Mouse (Mus musculus): Measurements from ENCODE around the gene Gzmm. TPM values are rescaled to one million over a fixed set of nuclear protein-coding genes. Genes with fewer than 3 reads are reported as not detected.
A peak's percentile ranks its signal among the peaks of the same experiment; 100 is the strongest.

The Gzmm gene
- total RNA-seq, 1 experiment = 2.5 TPM

GRCm38 (mm10) chr10:79668771-79669575, 19.8 kb upstream of the Gzmm start, which contains the start of gene Tpgs1:
TSS of gene Tpgs1 (plus strand) at chr10:79669369.
- in situ Hi-C loops (cut with MboI; ENCODE audit: low sequenced_read_pairs in 2 of 2, unreplicated experiment in 2 of 2) = no loop called here
- TF ChIP-seq ZC3H11A (IDR thresholded peaks at IDR 0.05; ENCODE audit: borderline replicate concordance, low read depth, low read length) (peak; percentile 29; the same call in 1 of the 2 replicates), CHD2 (IDR thresholded peaks at IDR 0.05; ENCODE audit: low read depth, low read length) (no peak), HCFC1 (IDR thresholded peaks at IDR 0.05; ENCODE audit: borderline replicate concordance, insufficient read depth, low read length) (peak; percentile 90)
- peaks cover 5 to 25% of the 10 kb centered on the region in 2 experiments; a peak in 3 of 4 replicates for H3K4me1 ChIP-seq (ENCODE audit: control insufficient read depth in 2 of 2, insufficient read depth in 2 of 2, low read length in 2 of 2, poor library complexity in 1 of 2)

GRCm38 (mm10) chr10:79669576-79670057, 19.2 kb upstream of the Gzmm start:
- Histone ChIP-seq H3K27ac (ENCODE audit: insufficient read depth, low read depth, low read length, poor library complexity, severe bottlenecking) (peak overlapping the region; percentile 84), H3K9ac (ENCODE audit: insufficient read depth, low read depth, low read length, poor library complexity, severe bottlenecking) (peak overlapping the region; percentile 90), H3K36me3 (ENCODE audit: control insufficient read depth, insufficient read depth, low read length, poor library complexity, severe bottlenecking) (no peaks in the 10 kb centered on the region), H3K4me3 (ENCODE audit: insufficient read depth in 1 of 2, low read depth in 1 of 2, low read length in 2 of 2, poor library complexity in 1 of 2, severe bottlenecking in 1 of 2) (peak overlapping the region; percentile 79 to 82), H3K9me3 (ENCODE audit: control insufficient read depth, insufficient read depth, low read depth, low read length) (no peaks in the 10 kb centered on the region), H3K4me1 (ENCODE audit: control insufficient read depth in 2 of 2, insufficient read depth in 2 of 2, low read length in 2 of 2, poor library complexity in 1 of 2) (peaks cover 3 to 22% of the 10 kb centered on the region in 2 experiments; a peak in 3 of 4 replicates)
- DNase-seq (ENCODE audit: low read depth, low spot score) = peak; percentile 77
- TF ChIP-seq ZNF384 (IDR thresholded peaks at IDR 0.05; ENCODE audit: low read depth, low read length) (no peak), HCFC1 (IDR thresholded peaks at IDR 0.05; ENCODE audit: borderline replicate concordance, insufficient read depth, low read length) (peak; percentile 88)
- in situ Hi-C loops (cut with MboI; ENCODE audit: low sequenced_read_pairs in 2 of 2, unreplicated experiment in 2 of 2) = no loop called here

More at GRCm38 (mm10) chr10:79668771-79669575, 19.8 kb upstream of the Gzmm start, which contains the start of gene Tpgs1:
- Histone ChIP-seq H3K36me3 (ENCODE audit: control insufficient read depth, insufficient read depth, low read length, poor library complexity, severe bottlenecking) (no peaks in the 10 kb centered on the region), H3K9me3 (ENCODE audit: control insufficient read depth, insufficient read depth, low read depth, low read length) (no peaks in the 10 kb centered on the region), H3K27ac (ENCODE audit: insufficient read depth, low read depth, low read length, poor library complexity, severe bottlenecking) (peak within 1 kb of the TSS; percentile 85), H3K9ac (ENCODE audit: insufficient read depth, low read depth, low read length, poor library complexity, severe bottlenecking) (peak within 1 kb of the TSS; percentile 90), H3K4me3 (ENCODE audit: insufficient read depth in 1 of 2, low read depth in 1 of 2, low read length in 2 of 2, poor library complexity in 1 of 2, severe bottlenecking in 1 of 2) (peak within 1 kb of the TSS; percentile 79 to 82)
- peak; percentile 88 for DNase-seq (ENCODE audit: low read depth, low spot score)

GRCm38 (mm10) chr10:79670071-79670888, 18.5 kb upstream of the Gzmm start:
- in situ Hi-C loops (cut with MboI; ENCODE audit: low sequenced_read_pairs in 2 of 2, unreplicated experiment in 2 of 2) = no loop called here
- Histone ChIP-seq H3K9ac (ENCODE audit: insufficient read depth, low read depth, low read length, poor library complexity, severe bottlenecking) (peak overlapping the region; percentile 90), H3K27ac (ENCODE audit: insufficient read depth, low read depth, low read length, poor library complexity, severe bottlenecking) (peak overlapping the region; percentile 84), H3K9me3 (ENCODE audit: control insufficient read depth, insufficient read depth, low read depth, low read length) (no peaks in the 10 kb centered on the region), H3K4me3 (ENCODE audit: insufficient read depth in 1 of 2, low read depth in 1 of 2, low read length in 2 of 2, poor library complexity in 1 of 2, severe bottlenecking in 1 of 2) (peak overlapping the region; percentile 79 to 82), H3K4me1 (ENCODE audit: control insufficient read depth in 2 of 2, insufficient read depth in 2 of 2, low read length in 2 of 2, poor library complexity in 1 of 2) (peaks cover 3 to 17% of the 10 kb centered on the region in 2 experiments; a peak in 3 of 4 replicates), H3K36me3 (ENCODE audit: control insufficient read depth, insufficient read depth, low read length, poor library complexity, severe bottlenecking) (no peaks in the 10 kb centered on the region)
- no peak for DNase-seq (ENCODE audit: low read depth, low spot score)
- no peak for TF ChIP-seq HCFC1 (IDR thresholded peaks at IDR 0.05; ENCODE audit: borderline replicate concordance, insufficient read depth, low read length)
- no peak for TF ChIP-seq ZNF384 (IDR thresholded peaks at IDR 0.05; ENCODE audit: low read depth, low read length)

- H3K9ac ChIP-seq (ENCODE audit: insufficient read depth, low read depth, low read length, poor library complexity, severe bottlenecking) = peak overlapping the region; percentile 90
- TF ChIP-seq MAFK (IDR thresholded peaks at IDR 0.05; ENCODE audit: insufficient read depth, low read depth, low read length) = no peak
- no peak for TF ChIP-seq CHD2 (IDR thresholded peaks at IDR 0.05; ENCODE audit: low read depth, low read length)
- TF ChIP-seq ZNF384 (IDR thresholded peaks at IDR 0.05; ENCODE audit: low read depth, low read length) = no peak
- TF ChIP-seq HCFC1 (IDR thresholded peaks at IDR 0.05; ENCODE audit: borderline replicate concordance, insufficient read depth, low read length) = no peak
- TF ChIP-seq ZC3H11A (IDR thresholded peaks at IDR 0.05; ENCODE audit: borderline replicate concordance, low read depth, low read length) = no peak
- no peak for DNase-seq (ENCODE audit: low read depth, low spot score)
- no peaks in the 10 kb centered on the region for H3K36me3 ChIP-seq (ENCODE audit: control insufficient read depth, insufficient read depth, low read length, poor library complexity, severe bottlenecking)
- in situ Hi-C loops (cut with MboI; ENCODE audit: low sequenced_read_pairs in 2 of 2, unreplicated experiment in 2 of 2) = no loop called here
- peak overlapping the region; percentile 79 to 82 for H3K4me3 ChIP-seq (ENCODE audit: insufficient read depth in 1 of 2, low read depth in 1 of 2, low read length in 2 of 2, poor library complexity in 1 of 2, severe bottlenecking in 1 of 2)
- no peaks in the 10 kb centered on the region for H3K9me3 ChIP-seq (ENCODE audit: control insufficient read depth, insufficient read depth, low read depth, low read length)
- peaks cover 8 to 25% of the 10 kb centered on the region in 2 experiments; a peak in 3 of 4 replicates for H3K4me1 ChIP-seq (ENCODE audit: control insufficient read depth in 2 of 2, insufficient read depth in 2 of 2, low read length in 2 of 2, poor library complexity in 1 of 2)
- peak overlapping the region; percentile 84 for H3K27ac ChIP-seq (ENCODE audit: insufficient read depth, low read depth, low read length, poor library complexity, severe bottlenecking)
Measured at GRCm38 (mm10) chr10:79671396-79672087, 17.3 kb upstream of the Gzmm start.
